Mouse (Mus musculus): Measurements from ENCODE around the gene Dclk2.

DNA sequence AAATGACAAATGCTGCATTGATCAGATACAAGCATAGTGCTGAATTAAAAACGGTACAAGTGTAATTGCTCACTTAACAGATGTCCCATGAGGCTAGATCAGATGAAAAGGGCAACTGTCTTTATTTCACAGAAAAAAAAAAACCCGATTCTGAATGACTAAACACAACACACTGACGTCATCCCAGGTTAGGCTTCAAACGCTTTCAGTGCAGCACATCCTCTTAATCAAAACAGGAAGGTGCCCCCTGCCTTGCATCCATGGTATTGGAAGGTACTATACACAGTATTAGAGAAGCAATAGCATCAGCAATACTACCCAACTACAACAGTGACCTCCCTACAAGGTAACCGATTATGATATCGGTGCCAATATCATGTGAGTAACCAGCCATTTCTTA is 49.7 kb downstream of the Dclk2 start:
- TF ChIP-seq CHD2 (IDR thresholded peaks at IDR 0.05; ENCODE audit: low read length), result no peak
- TF ChIP-seq ZC3H11A (IDR thresholded peaks at IDR 0.05; ENCODE audit: low read depth, low read length), result no peak
- TF ChIP-seq EP300 (IDR thresholded peaks at IDR 0.05; ENCODE audit: low read depth in 1 of 2, low read length in 2 of 2), result no peak
- TF ChIP-seq TBP (IDR thresholded peaks at IDR 0.05; ENCODE audit: low read depth, low read length), result no peak
- no peak for TF ChIP-seq CTCF (IDR thresholded peaks at IDR 0.05 in 2 of 3, conservative IDR thresholded peaks at IDR 0.05 in 1 of 3; ENCODE audit: control insufficient read depth in 1 of 3, insufficient read depth in 1 of 3, low read depth in 2 of 3, low read length in 3 of 3, poor library complexity in 1 of 3, severe bottlenecking in 1 of 3)
- no peak for TF ChIP-seq POLR2A (IDR thresholded peaks at IDR 0.05; ENCODE audit: control insufficient read depth in 1 of 2, insufficient read depth in 1 of 2, low read depth in 1 of 2, low read length in 2 of 2, poor library complexity in 1 of 2)
- TF ChIP-seq BHLHE40 (IDR thresholded peaks at IDR 0.05; ENCODE audit: borderline replicate concordance, low read depth, low read length), result no peak
- no peak for TF ChIP-seq RCOR1 (IDR thresholded peaks at IDR 0.05; ENCODE audit: low read depth, low read length)
- no peak for TF ChIP-seq POLR2AphosphoS5 (IDR thresholded peaks at IDR 0.05; ENCODE audit: borderline replicate concordance, low read depth, low read length)
- TF ChIP-seq SIN3A (IDR thresholded peaks at IDR 0.05; ENCODE audit: low read length), result no peak
- TF ChIP-seq TAL1 (IDR thresholded peaks at IDR 0.05; ENCODE audit: low read length), result no peak
- no peak for TF ChIP-seq HCFC1 (IDR thresholded peaks at IDR 0.05; ENCODE audit: low read depth, low read length)
- no peak for TF ChIP-seq MXI1 (IDR thresholded peaks at IDR 0.05; ENCODE audit: low read depth, low read length)
